Mouse (Mus musculus) lung, embryonic 15.5 days (tissue): ENCODE data around the gene Anxa4. TPM values are rescaled to one million over a fixed set of nuclear protein-coding genes. Genes with fewer than 3 reads are reported as not detected.

ENCODE experiments used
- ATAC-seq: fragments of 200-750 bp; cut with Nextera tagmentation; 2 replicates; pipeline ENCODE4 v1.8.0; 2017; ENCODE audit warnings: moderate number of reproducible peaks, borderline replicate concordance; ENCODE audit not compliant: low FRiP score, low TSS enrichment; ENCODE audit errors: extremely low read depth
- H3K27ac ChIP-seq: fragments of 300-500 bp; sonication (generic); 2 replicates; pipeline ENCODE4 v1.5.1; 2015; ENCODE audit warnings: moderate library complexity, mild to moderate bottlenecking, inconsistent platforms
- H3K27me3 ChIP-seq: fragments of 300-500 bp; sonication (generic); 2 replicates; pipeline ENCODE4 v1.6.1; 2015; ENCODE audit warnings: inconsistent platforms
- H3K36me3 ChIP-seq: fragments of 300-500 bp; sonication (generic); 2 replicates; pipeline ENCODE4 v1.6.1; 2015; ENCODE audit warnings: inconsistent platforms
- H3K4me1 ChIP-seq: fragments of 300-500 bp; sonication (generic); 2 replicates; pipeline ENCODE4 v1.6.1; 2015; ENCODE audit warnings: inconsistent platforms
- H3K4me2 ChIP-seq: fragments of 300-500 bp; sonication (generic); 2 replicates; pipeline ENCODE4 v1.6.1; 2015; ENCODE audit warnings: inconsistent platforms, mild to moderate bottlenecking, moderate library complexity
- H3K4me3 ChIP-seq: fragments of 300-500 bp; sonication (generic); 2 replicates; pipeline ENCODE4 v1.5.1; 2015; ENCODE audit warnings: mild to moderate bottlenecking, inconsistent platforms
- H3K9ac ChIP-seq: fragments of 300-500 bp; sonication (generic); 2 replicates; pipeline ENCODE4 v1.6.1; 2015; ENCODE audit warnings: inconsistent platforms
- H3K9me3 ChIP-seq: fragments of 300-500 bp; sonication (generic); 2 replicates; pipeline ENCODE4 v1.6.1; 2016; ENCODE audit warnings: inconsistent platforms
- WGBS: fragments of 180-500 bp; shearing (Covaris S2); methylation state at CpG from one replicate; pipeline ENCODE4 v1.1.7; 2015; 5-methylcytosine and 5-hydroxymethylcytosine counted together
- polyA plus RNA-seq: library from polyadenylated mRNA; unstranded; fragments of >200 nt; fragmentation: Nextera tagmentation; extraction: Ambion mirVana; gene quantifications from 2 replicates; pipeline ENCODE4 v1.2.1, GENCODE M21; 2015

The Anxa4 gene
- polyA plus RNA-seq, result 120 and 130 TPM in 2 replicates

GRCm38 (mm10) chr6:86793021-86793815, at the start of gene Anxa4:
Anxa4 (minus strand) TSS chr6:86793584.
- H3K27me3 ChIP-seq, result no peaks in the 10 kb centered on the region; the same call in 1 of the 2 replicates
- no peaks in the 10 kb centered on the region for H3K9me3 ChIP-seq
- under 1% methylated on average over 41 of the region's 41 CpGs for WGBS
- peaks cover 31% of the 10 kb centered on the region for H3K4me1 ChIP-seq
- peak; percentile 85; the same call in 1 of the 2 replicates for ATAC-seq
- H3K4me2 ChIP-seq, result peak within 1 kb of the TSS; percentile 96
- no peaks in the 10 kb centered on the region for H3K36me3 ChIP-seq
- H3K27ac ChIP-seq, result peak within 1 kb of the TSS; percentile 60
- H3K9ac ChIP-seq, result peak within 1 kb of the TSS; percentile 74
- peak within 1 kb of the TSS; percentile 77 for H3K4me3 ChIP-seq

GRCm38 (mm10) chr6:86841949-86842348, 48.6 kb upstream of the Anxa4 start:
- H3K36me3 ChIP-seq, result no peaks in the 10 kb centered on the region
- no peak overlapping the region for H3K27ac ChIP-seq
- H3K4me3 ChIP-seq, result no peak overlapping the region

GRCm38 (mm10) chr6:86839089-86839488, 45.7 kb upstream of the Anxa4 start:
- no peaks in the 10 kb centered on the region for H3K9me3 ChIP-seq
- H3K27ac ChIP-seq, result no peak overlapping the region
- H3K4me1 ChIP-seq, result no peaks in the 10 kb centered on the region
- no peak for ATAC-seq
- H3K36me3 ChIP-seq, result no peaks in the 10 kb centered on the region
- H3K27me3 ChIP-seq, result no peaks in the 10 kb centered on the region
- no peak overlapping the region for H3K9ac ChIP-seq
- 64% methylated on average over 2 of the region's 2 CpGs for WGBS
- no peak overlapping the region for H3K4me3 ChIP-seq
- H3K4me2 ChIP-seq, result no peak overlapping the region

More at GRCm38 (mm10) chr6:86841949-86842348, 48.6 kb upstream of the Anxa4 start:
- Histone ChIP-seq H3K9me3 (no peaks in the 10 kb centered on the region), H3K4me1 (no peaks in the 10 kb centered on the region), H3K9ac (no peak overlapping the region), H3K27me3 (no peaks in the 10 kb centered on the region), H3K4me2 (no peak overlapping the region)
- WGBS, result 52% methylated on average over 3 of the region's 3 CpGs
- ATAC-seq, result no peak

GRCm38 (mm10) chr6:86832802-86833502, 39.6 kb upstream of the Anxa4 start:
- Histone ChIP-seq H3K27me3 (no peaks in the 10 kb centered on the region), H3K4me1 (peaks cover 13% of the 10 kb centered on the region), H3K4me2 (no peak overlapping the region), H3K4me3 (no peak overlapping the region), H3K9me3 (no peaks in the 10 kb centered on the region), H3K36me3 (no peaks in the 10 kb centered on the region), H3K9ac (no peak overlapping the region), H3K27ac (peak overlapping the region; percentile 46)
- WGBS, result 52% methylated on average over 13 of the region's 13 CpGs
- no peak for ATAC-seq

- Histone ChIP-seq H3K36me3 (no peaks in the 10 kb centered on the region), H3K4me1 (peaks cover 13% of the 10 kb centered on the region), H3K9me3 (no peaks in the 10 kb centered on the region), H3K9ac (no peak overlapping the region), H3K4me3 (no peak overlapping the region), H3K4me2 (peak overlapping the region; percentile 18; the same call in 1 of the 2 replicates), H3K27ac (peak overlapping the region; percentile 90), H3K27me3 (no peaks in the 10 kb centered on the region)
- 36% methylated on average over 10 of the region's 10 CpGs for WGBS
- peak; percentile 57 for ATAC-seq
Observed at GRCm38 (mm10) chr6:86830738-86831500, 37.5 kb upstream of the Anxa4 start.

GRCm38 (mm10) chr6:86829768-86830167, 36.4 kb upstream of the Anxa4 start:
- no peaks in the 10 kb centered on the region for H3K36me3 ChIP-seq

GRCm38 (mm10) chr6:86827432-86827831, 34.0 kb upstream of the Anxa4 start:
- 77% methylated on average over 2 of the region's 2 CpGs for WGBS
- H3K27me3 ChIP-seq, result 0 out of 2 replicates have a peak, but pooled peaks cover 4% of the 10 kb centered on the region
- no peaks in the 10 kb centered on the region for H3K36me3 ChIP-seq
- no peak overlapping the region for H3K9ac ChIP-seq
- no peak overlapping the region for H3K4me2 ChIP-seq
- ATAC-seq, result no peak
- H3K4me3 ChIP-seq, result no peak overlapping the region
- H3K9me3 ChIP-seq, result no peaks in the 10 kb centered on the region
- H3K27ac ChIP-seq, result no peak overlapping the region
- peaks cover 9% of the 10 kb centered on the region for H3K4me1 ChIP-seq

More at GRCm38 (mm10) chr6:86829768-86830167, 36.4 kb upstream of the Anxa4 start:
- Histone ChIP-seq H3K27ac (no peak overlapping the region), H3K9ac (no peak overlapping the region), H3K4me1 (peaks cover 13% of the 10 kb centered on the region), H3K4me3 (no peak overlapping the region), H3K4me2 (no peak overlapping the region), H3K27me3 (no peaks in the 10 kb centered on the region), H3K9me3 (no peaks in the 10 kb centered on the region)
- WGBS, result 77% methylated on average over 6 of the region's 6 CpGs
- no peak for ATAC-seq

GRCm38 (mm10) chr6:86824401-86824800, 31.0 kb upstream of the Anxa4 start:
- Histone ChIP-seq H3K4me3 (no peak overlapping the region), H3K9me3 (no peaks in the 10 kb centered on the region), H3K9ac (no peak overlapping the region), H3K4me2 (no peak overlapping the region), H3K36me3 (no peaks in the 10 kb centered on the region), H3K27ac (no peak overlapping the region), H3K27me3 (0 out of 2 replicates have a peak, but pooled peaks cover 4% of the 10 kb centered on the region), H3K4me1 (peaks cover 8% of the 10 kb centered on the region)
- 86% methylated on average over 7 of the region's 7 CpGs for WGBS
- no peak for ATAC-seq

- ATAC-seq, result no peak
- Histone ChIP-seq H3K4me1 (peaks cover 8% of the 10 kb centered on the region), H3K4me3 (no peak overlapping the region)
Observed at GRCm38 (mm10) chr6:86823824-86824223, 30.4 kb upstream of the Anxa4 start.

GRCm38 (mm10) chr6:86823051-86823431, 29.7 kb upstream of the Anxa4 start:
- WGBS, result 29% methylated on average over 9 of the region's 9 CpGs
- Histone ChIP-seq H3K4me3 (no peak overlapping the region), H3K9ac (no peak overlapping the region)

More at GRCm38 (mm10) chr6:86823824-86824223, 30.4 kb upstream of the Anxa4 start:
- Histone ChIP-seq H3K4me2 (no peak overlapping the region), H3K27me3 (0 out of 2 replicates have a peak, but pooled peaks cover 4% of the 10 kb centered on the region), H3K27ac (no peak overlapping the region), H3K9ac (no peak overlapping the region), H3K9me3 (no peaks in the 10 kb centered on the region), H3K36me3 (no peaks in the 10 kb centered on the region)
- 28% methylated on average over 10 of the region's 10 CpGs for WGBS

More at GRCm38 (mm10) chr6:86823051-86823431, 29.7 kb upstream of the Anxa4 start:
- peak overlapping the region; percentile 50; the same call in 1 of the 2 replicates for H3K4me2 ChIP-seq
- no peak overlapping the region for H3K27ac ChIP-seq
- 0 out of 2 replicates have a peak, but pooled peaks cover 4% of the 10 kb centered on the region for H3K27me3 ChIP-seq
- 0 out of 2 replicates have a peak, but pooled peaks have one; percentile 19 for ATAC-seq
- no peaks in the 10 kb centered on the region for H3K36me3 ChIP-seq
- H3K4me1 ChIP-seq, result peaks cover 8% of the 10 kb centered on the region
- H3K9me3 ChIP-seq, result no peaks in the 10 kb centered on the region
